Mouse (Mus musculus) CH12.LX (cell line): ENCODE measurements around the gene Hoxc4. TPM values are rescaled to one million over a fixed set of nuclear protein-coding genes. Genes with fewer than 3 reads are reported as not detected.

Source experiments
- DNase-seq: peaks from one replicate; pipeline ENCODE4 v3.0.0-alpha.2; 2013; ENCODE audit errors: extremely low read depth
- H3K27ac ChIP-seq: 2 replicates; pipeline ENCODE4 v1.5.1; 2012; ENCODE audit warnings: low read depth, mild to moderate bottlenecking, control low read depth, moderate library complexity; ENCODE audit not compliant: insufficient read depth
- H3K27me3 ChIP-seq: replicated peaks from 2 replicates; pipeline ENCODE3; 2012; ENCODE audit warnings: inconsistent platforms
- H3K36me3 ChIP-seq, 2 experiments: replicated peaks in 1 of 2; 2 replicates each; pipeline versions ENCODE3 to v1.6.1; 2012; ENCODE audit warnings: inconsistent platforms in 1 of 2, low read length in 1 of 2, mild to moderate bottlenecking in 1 of 2, mixed read lengths in 1 of 2, moderate library complexity in 1 of 2; ENCODE audit not compliant: control insufficient read depth in 1 of 2, insufficient read depth in 1 of 2
- H3K4me1 ChIP-seq, 2 experiments: 2 replicates each; pipeline ENCODE4 v1.6.1; 2012; ENCODE audit warnings: inconsistent platforms in 1 of 2, moderate library complexity in 1 of 2; ENCODE audit not compliant: insufficient read depth in 2 of 2, control insufficient read depth in 1 of 2
- H3K4me2 ChIP-seq: 2 replicates; pipeline ENCODE4 v1.6.1; 2012; ENCODE audit warnings: low read depth, mild to moderate bottlenecking, control low read depth; ENCODE audit not compliant: poor library complexity, insufficient read depth, severe bottlenecking
- H3K4me3 ChIP-seq, 3 experiments: fragments of 150-350 bp in 1 of 3; sonication (generic) in 1 of 3; replicated peaks in 1 of 3; 2 replicates each; pipeline versions ENCODE3 to v1.5.1; 2011 to 2012; ENCODE audit warnings: low read depth in 2 of 3, low read length in 2 of 3, mild to moderate bottlenecking in 2 of 3, moderate library complexity in 2 of 3, control low read depth in 1 of 3, improper control_type of control experiment in 1 of 3, inconsistent platforms in 1 of 3, mixed read lengths in 1 of 3; ENCODE audit not compliant: poor library complexity in 1 of 3
- H3K79me2 ChIP-seq: replicated peaks from 2 replicates; pipeline ENCODE4 v1.6.1; 2012; ENCODE audit warnings: mild to moderate bottlenecking, moderate library complexity; ENCODE audit not compliant: control insufficient read depth, poor library complexity, insufficient read depth, severe bottlenecking; ENCODE audit errors: extremely low read depth
- H3K9ac ChIP-seq: 2 replicates; pipeline ENCODE4 v1.6.1; 2012; ENCODE audit warnings: low read depth, mild to moderate bottlenecking, control low read depth, moderate library complexity; ENCODE audit not compliant: insufficient read depth
- H3K9me3 ChIP-seq: replicated peaks from 2 replicates; pipeline ENCODE3; 2012; ENCODE audit warnings: low read length, inconsistent platforms, mixed read lengths
- BHLHE40 ChIP-seq: IDR thresholded peaks from 2 replicates; pipeline ENCODE4 v1.6.1; 2011; ENCODE audit warnings: mild to moderate bottlenecking, low read depth, low read length, improper control_type of control experiment
- CHD1 ChIP-seq: IDR thresholded peaks from 2 replicates; pipeline ENCODE4 v1.6.1; 2012; ENCODE audit warnings: low read depth, low read length, improper control_type of control experiment, inconsistent platforms
- CHD2 ChIP-seq: IDR thresholded peaks from 2 replicates; pipeline ENCODE4 v1.6.1; 2011; ENCODE audit warnings: low read length, improper control_type of control experiment
- CTCF ChIP-seq, 2 experiments: IDR thresholded peaks in 1 of 2; conservative IDR thresholded peaks in 1 of 2; 2 replicates each; pipeline ENCODE4 v1.5.1; 2011 to 2012; ENCODE audit warnings: low read depth in 2 of 2, low read length in 2 of 2, improper control_type of control experiment in 1 of 2, inconsistent platforms in 1 of 2, mild to moderate bottlenecking in 1 of 2, moderate library complexity in 1 of 2
- E2F4 ChIP-seq: IDR thresholded peaks from 2 replicates; pipeline ENCODE4 v1.6.1; 2011; ENCODE audit warnings: low read depth, low read length, improper control_type of control experiment; ENCODE audit not compliant: insufficient replicate concordance
- ELF1 ChIP-seq: IDR thresholded peaks from 2 replicates; pipeline ENCODE4 v1.6.1; 2014; ENCODE audit warnings: low read depth, mild to moderate bottlenecking, inconsistent platforms, low read length, improper control_type of control experiment
- EP300 ChIP-seq: IDR thresholded peaks from 2 replicates; pipeline ENCODE4 v1.6.1; 2011; ENCODE audit warnings: low read length, improper control_type of control experiment
- ETS1 ChIP-seq: conservative IDR thresholded peaks from 2 replicates; pipeline ENCODE4 v1.6.1; 2012; ENCODE audit warnings: low read depth, mild to moderate bottlenecking, inconsistent platforms, low read length, improper control_type of control experiment, moderate library complexity
- GABPA ChIP-seq: IDR thresholded peaks from 2 replicates; pipeline ENCODE4 v1.6.1; 2012; ENCODE audit warnings: low read depth, low read length, improper control_type of control experiment, inconsistent platforms; ENCODE audit not compliant: insufficient replicate concordance
- HCFC1 ChIP-seq: IDR thresholded peaks from 2 replicates; pipeline ENCODE4 v1.6.1; 2012; ENCODE audit warnings: low read depth, mild to moderate bottlenecking, inconsistent platforms, low read length, improper control_type of control experiment
- IRF4 ChIP-seq: IDR thresholded peaks from 2 replicates; pipeline ENCODE4 v1.6.1; 2014; ENCODE audit warnings: low read depth, mild to moderate bottlenecking, inconsistent platforms, low read length, improper control_type of control experiment
- JUN ChIP-seq: IDR thresholded peaks from 2 replicates; pipeline ENCODE4 v1.6.1; 2011; ENCODE audit warnings: low read depth, mild to moderate bottlenecking, low read length, improper control_type of control experiment, moderate library complexity; ENCODE audit not compliant: insufficient read depth
- JUND ChIP-seq: conservative IDR thresholded peaks from 2 replicates; pipeline ENCODE4 v1.6.1; 2011; ENCODE audit warnings: low read depth, low read length, improper control_type of control experiment
- KAT2A ChIP-seq: IDR thresholded peaks from 2 replicates; pipeline ENCODE4 v1.6.1; 2012; ENCODE audit warnings: low read length, improper control_type of control experiment, inconsistent platforms; ENCODE audit not compliant: insufficient replicate concordance
- MAFK ChIP-seq: IDR thresholded peaks from 2 replicates; pipeline ENCODE4 v1.6.1; 2011; ENCODE audit warnings: low read length, improper control_type of control experiment; ENCODE audit not compliant: insufficient replicate concordance
- MAX ChIP-seq: IDR thresholded peaks from 2 replicates; pipeline ENCODE4 v1.6.1; 2011; ENCODE audit warnings: low read length, improper control_type of control experiment
- MAZ ChIP-seq: IDR thresholded peaks from 2 replicates; pipeline ENCODE4 v1.6.1; 2012; ENCODE audit warnings: low read depth, mild to moderate bottlenecking, inconsistent platforms, low read length, improper control_type of control experiment, moderate library complexity
- MEF2A ChIP-seq: IDR thresholded peaks from 2 replicates; pipeline ENCODE4 v1.6.1; 2014; ENCODE audit warnings: low read depth, mild to moderate bottlenecking, inconsistent platforms, low read length, improper control_type of control experiment, borderline replicate concordance
- MXI1 ChIP-seq: IDR thresholded peaks from 2 replicates; pipeline ENCODE4 v1.6.1; 2011; ENCODE audit warnings: mild to moderate bottlenecking, low read depth, low read length, improper control_type of control experiment
- MYC ChIP-seq: IDR thresholded peaks from 2 replicates; pipeline ENCODE4 v1.6.1; 2011; ENCODE audit warnings: low read depth, mild to moderate bottlenecking, improper control_type of control experiment, low read length
- NELFE ChIP-seq: IDR thresholded peaks from 2 replicates; pipeline ENCODE4 v1.6.1; 2011; ENCODE audit warnings: low read depth, low read length, improper control_type of control experiment
- NRF1 ChIP-seq: IDR thresholded peaks from 2 replicates; pipeline ENCODE4 v1.6.1; 2014; ENCODE audit warnings: low read depth, mild to moderate bottlenecking, inconsistent platforms, low read length, improper control_type of control experiment, moderate library complexity
- PAX5 ChIP-seq: IDR thresholded peaks from 2 replicates; pipeline ENCODE4 v1.6.1; 2012; ENCODE audit warnings: low read length, inconsistent platforms, mixed read lengths
- POLR2A ChIP-seq: IDR thresholded peaks from 2 replicates; pipeline ENCODE4 v1.6.1; 2011; ENCODE audit warnings: low read depth, mild to moderate bottlenecking, improper control_type of control experiment, low read length
- POLR2AphosphoS2 ChIP-seq: IDR thresholded peaks from 2 replicates; pipeline ENCODE4 v1.6.1; 2011; ENCODE audit warnings: low read depth, low read length, improper control_type of control experiment
- RAD21 ChIP-seq: IDR thresholded peaks from 2 replicates; pipeline ENCODE4 v1.6.1; 2011; ENCODE audit warnings: low read depth, mild to moderate bottlenecking, low read length, improper control_type of control experiment, moderate library complexity
- RCOR1 ChIP-seq: conservative IDR thresholded peaks from 2 replicates; pipeline ENCODE4 v1.6.1; 2012; ENCODE audit warnings: low read depth, mild to moderate bottlenecking, inconsistent platforms, low read length, improper control_type of control experiment
- SIN3A ChIP-seq: IDR thresholded peaks from 2 replicates; pipeline ENCODE4 v1.6.1; 2012; ENCODE audit warnings: low read length, improper control_type of control experiment, inconsistent platforms
- SMC3 ChIP-seq: IDR thresholded peaks from 2 replicates; pipeline ENCODE4 v1.6.1; 2011; ENCODE audit warnings: low read depth, low read length, improper control_type of control experiment
- TBP ChIP-seq: conservative IDR thresholded peaks from 2 replicates; pipeline ENCODE4 v1.6.1; 2011; ENCODE audit warnings: low read depth, low read length, improper control_type of control experiment
- TCF12 ChIP-seq: IDR thresholded peaks from 2 replicates; pipeline ENCODE4 v1.6.1; 2014; ENCODE audit warnings: low read depth, mild to moderate bottlenecking, inconsistent platforms, low read length, improper control_type of control experiment
- UBTF ChIP-seq: IDR thresholded peaks from 2 replicates; pipeline ENCODE4 v1.6.1; 2012; ENCODE audit warnings: low read depth, mild to moderate bottlenecking, inconsistent platforms, low read length, improper control_type of control experiment, moderate library complexity
- USF1 ChIP-seq: IDR thresholded peaks from 2 replicates; pipeline ENCODE4 v1.6.1; 2014; ENCODE audit warnings: low read depth, mild to moderate bottlenecking, inconsistent platforms, low read length, improper control_type of control experiment
- USF2 ChIP-seq: conservative IDR thresholded peaks from 2 replicates; pipeline ENCODE4 v1.6.1; 2011; ENCODE audit warnings: low read depth, low read length, improper control_type of control experiment
- ZC3H11A ChIP-seq: IDR thresholded peaks from 2 replicates; pipeline ENCODE4 v1.6.1; 2012; ENCODE audit warnings: low read depth, mild to moderate bottlenecking, inconsistent platforms, low read length, improper control_type of control experiment
- ZKSCAN1 ChIP-seq: IDR thresholded peaks from 2 replicates; pipeline ENCODE4 v1.6.1; 2012; ENCODE audit warnings: low read depth, inconsistent platforms, low read length, improper control_type of control experiment, borderline replicate concordance
- ZMIZ1 ChIP-seq: IDR thresholded peaks from 2 replicates; pipeline ENCODE4 v1.6.1; 2012; ENCODE audit warnings: low read depth, mild to moderate bottlenecking, inconsistent platforms, low read length, improper control_type of control experiment
- ZNF384 ChIP-seq: IDR thresholded peaks from 2 replicates; pipeline ENCODE4 v1.6.1; 2012; ENCODE audit warnings: low read depth, low read length, improper control_type of control experiment, inconsistent platforms
- dilution Hi-C: fragments of 300-500 bp; cut with MboI; formaldehyde crosslinking; loops from 2 replicates; pipeline ENCODE4 v1.14.3; 2020; ENCODE audit warnings: low sequenced_read_pairs; ENCODE audit not compliant: extremely low pct_unique_long_range_greater_than_20kb, extremely low pct_ligation_motif_present
- in situ Hi-C: fragments of 300-500 bp; cut with MboI; formaldehyde crosslinking; loops from 3 replicates; pipeline ENCODE4 v1.14.3; 2019; ENCODE audit warnings: low sequenced_read_pairs, low pct_ligation_motif_present, low pct_unique_long_range_greater_than_20kb, mixed read lengths
- polyA plus RNA-seq: library from polyadenylated mRNA; unstranded; fragments of >175 nt; gene quantifications from 2 replicates; pipeline ENCODE4 v1.2.1, GENCODE M21; 2012; ENCODE audit warnings: low read depth; ENCODE audit not compliant: insufficient read length
- total RNA-seq, 2 experiments: library from RNA; depleted of rRNA; stranded (reverse); fragments of 300-350 nt in 1 of 2; fragments of >200 nt in 1 of 2; gene quantifications; 2 replicates each; pipeline ENCODE4 v1.2.3; 2012 to 2014

The Hoxc4 gene
- total and polyA plus RNA-seq, 3 experiments, result 5.7 to 31.7 (median 8.6) TPM

- Histone ChIP-seq H3K9me3 (peaks cover 7% of the 10 kb centered on the region), H3K9ac (no peak overlapping the region), H3K79me2 (no peaks in the 10 kb centered on the region), H3K4me3 (no peak overlapping the region), H3K4me2 (no peak overlapping the region), H3K27me3 (no peaks in the 10 kb centered on the region), H3K4me1 (peaks cover 0 to 37% of the 10 kb centered on the region in 2 experiments; a peak in 2 of 4 replicates), H3K27ac (no peak overlapping the region), H3K36me3 (no peaks in the 10 kb centered on the region)
- TF ChIP-seq RAD21 (peak; percentile 88), TCF12 (no peak), E2F4 (no peak), MAX (no peak), NELFE (no peak), EP300 (no peak), UBTF (no peak), POLR2A (no peak), CTCF (conservative IDR thresholded peaks at IDR 0.05 in 1 of 2, IDR thresholded peaks at IDR 0.05 in 1 of 2; ENCODE audit: low read depth in 2 of 2, low read length in 2 of 2) (peak; percentile 77 to 92), ZNF384 (peak; percentile 91), USF2 (no peak), ZMIZ1 (no peak), CHD2 (no peak), ELF1 (no peak), KAT2A (no peak), MAZ (no peak), POLR2AphosphoS2 (no peak), SIN3A (no peak), ETS1 (no peak), MEF2A (no peak), ZKSCAN1 (no peak), GABPA (no peak), JUN (no peak), IRF4 (no peak), TBP (no peak), BHLHE40 (no peak), USF1 (peak; percentile 52), JUND (no peak), ZC3H11A (peak; percentile 91), MYC (no peak), NRF1 (no peak), MAFK (no peak), CHD1 (no peak), HCFC1 (no peak), SMC3 (peak; percentile 97), MXI1 (no peak), PAX5 (no peak), RCOR1 (no peak)
- DNase-seq, result peak; percentile 59
- dilution Hi-C loops, result no loop called here
- in situ Hi-C loops, result loop anchor here (10.0 kb wide), 1 partner anchor 161 kb away; no protein-coding TSS in a partner anchor
Measured at GRCm38 (mm10) chr15:103013238-103013984, 5.3 kb upstream of the Hoxc4 start.
